ENCODE assay signal across 9 mouse cellular contexts in the genomic region with DNA sequence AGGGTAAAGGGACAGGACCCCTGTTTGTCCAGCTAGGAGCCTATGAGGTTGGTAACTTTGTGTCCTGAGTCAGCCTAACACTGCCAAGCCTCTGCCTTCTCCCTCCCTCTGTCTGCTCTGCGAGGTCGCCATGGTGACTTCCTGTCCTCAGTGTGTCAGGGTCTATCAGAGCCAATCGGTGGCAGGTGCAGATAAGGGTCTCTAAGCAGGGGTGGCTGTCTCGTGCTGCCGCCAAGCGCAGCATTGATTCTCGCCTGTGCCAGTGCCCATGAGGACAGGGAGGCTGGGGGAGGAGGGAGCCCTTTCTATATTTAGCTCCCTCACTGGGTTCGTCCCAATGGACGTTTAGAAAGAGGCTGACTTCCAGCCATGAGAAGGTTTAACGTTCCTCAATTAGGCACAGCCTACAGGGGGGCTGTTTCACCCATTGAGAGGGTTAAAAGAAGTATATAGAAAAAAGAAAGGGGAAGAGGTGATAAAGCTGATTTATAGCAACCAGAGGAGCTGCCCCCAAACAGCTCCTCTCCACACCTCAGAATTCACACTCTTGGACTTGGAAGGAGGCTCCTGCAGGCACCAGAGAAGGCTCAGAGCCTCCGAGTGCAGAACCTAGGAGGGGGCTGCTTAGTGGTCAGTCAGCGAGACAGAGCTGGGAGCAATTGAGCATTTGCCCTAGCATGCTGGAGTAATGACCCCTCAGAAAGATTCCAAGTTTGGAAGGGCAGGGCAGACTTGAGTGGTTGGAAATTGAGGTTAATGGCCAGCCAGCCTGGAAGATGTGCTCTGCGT.
DNase-seq lines count a peak whose midpoint lies in the region; ATAC-seq and TF ChIP-seq lines count a peak whose summit lies in the region.
"Had no signal": no experiment of that assay in that cellular context is flagged by ENCODE, and none has a peak within 500 bp of the region (broad histone marks: within the 10 kb centered on the region; RNA-seq: fewer than 3 reads in every experiment).

No protein-coding gene starts in this region.

- no peaks in the 10 kb centered on the region for H3K36me3 ChIP-seq in embryonic facial prominence, embryonic 11.5 days (replicated peaks; ENCODE audit: control insufficient read depth, insufficient read depth, low read depth, low read length)
- no peaks in the 10 kb centered on the region for H3K36me3 ChIP-seq in embryonic facial prominence, embryonic 10.5 days (replicated peaks)
- H3K36me3 ChIP-seq in hindbrain, postnatal 0 days (ENCODE audit: insufficient read depth, low read length): no peaks in the 10 kb centered on the region

- DNase-seq in embryonic facial prominence, embryonic 11.5 days (ENCODE audit: low spot score): no peak
- no peak for DNase-seq in embryonic facial prominence, embryonic 10.5 days (ENCODE audit: low spot score)
- peak; percentile 85 for DNase-seq in brain, embryonic 14.5 days (ENCODE audit: low read depth)
- peak; percentile 97 for DNase-seq in heart, adult 11 months
- DNase-seq in hindbrain, postnatal 0 days (ENCODE audit: low spot score): peak; percentile 78
- peak; percentile 38 for DNase-seq in thymus, postnatal 25 days
- DNase-seq in layer of hippocampus, postnatal 36 days: no peak
- DNase-seq in gastrocnemius, postnatal 36 days: no peak

- no peak overlapping the region for H3K4me3 ChIP-seq in embryonic facial prominence, embryonic 11.5 days (ENCODE audit: low read depth, low read length)
- H3K4me3 ChIP-seq in embryonic facial prominence, embryonic 10.5 days: no peak overlapping the region
- H3K4me3 ChIP-seq in hindbrain, postnatal 0 days (ENCODE audit: low read length): no peak overlapping the region

- H3K9me3 ChIP-seq in embryonic facial prominence, embryonic 11.5 days (replicated peaks; ENCODE audit: control insufficient read depth, low read length): no peaks in the 10 kb centered on the region
- H3K9me3 ChIP-seq in embryonic facial prominence, embryonic 10.5 days: no peaks in the 10 kb centered on the region
- no peaks in the 10 kb centered on the region for H3K9me3 ChIP-seq in hindbrain, postnatal 0 days (ENCODE audit: low read length)

- 27% methylated on average over 13 of the region's 13 CpGs for WGBS in embryonic facial prominence, embryonic 11.5 days
- WGBS in embryonic facial prominence, embryonic 10.5 days: 33% methylated on average over 13 of the region's 13 CpGs
- WGBS in hindbrain, postnatal 0 days: 14% methylated on average over 13 of the region's 13 CpGs

- ATAC-seq in embryonic facial prominence, embryonic 11.5 days (replicated peaks; ENCODE audit: insufficient number of reproducible peaks, low FRiP score, low TSS enrichment, low read depth): peak; percentile 60; the same call in 1 of the 2 replicates
- ATAC-seq in hindbrain, postnatal 0 days: peak; percentile 92

- intact Hi-C loops in gastrocnemius, postnatal 36 days (cut with DNase I): no loop called here

- H3K27me3 ChIP-seq in embryonic facial prominence, embryonic 11.5 days (ENCODE audit: control insufficient read depth, insufficient read depth, low read length): no peaks in the 10 kb centered on the region
- no peaks in the 10 kb centered on the region for H3K27me3 ChIP-seq in embryonic facial prominence, embryonic 10.5 days (replicated peaks; ENCODE audit: low read depth, poor library complexity, severe bottlenecking)
- no peaks in the 10 kb centered on the region for H3K27me3 ChIP-seq in hindbrain, postnatal 0 days (ENCODE audit: insufficient read depth, low read length)

- no peak overlapping the region for H3K4me2 ChIP-seq in embryonic facial prominence, embryonic 11.5 days (ENCODE audit: low read depth, low read length)
- peak overlapping the region; percentile 36 for H3K4me2 ChIP-seq in hindbrain, postnatal 0 days (ENCODE audit: low read depth, low read length)

- no peak for TF ChIP-seq CTCF in brain, embryonic 14.5 days (IDR thresholded peaks at IDR 0.05; ENCODE audit: borderline replicate concordance, extremely low read depth, insufficient read depth, insufficient read length)
- TF ChIP-seq CTCF in hindbrain, postnatal 0 days (IDR thresholded peaks at IDR 0.05; ENCODE audit: low read depth): 0 out of 2 replicates have a peak, but pooled peaks have one; percentile 4

- no peaks in the 10 kb centered on the region for H3K4me1 ChIP-seq in embryonic facial prominence, embryonic 11.5 days (ENCODE audit: control insufficient read depth, insufficient read depth, low read length)
- peaks cover 16% of the 10 kb centered on the region for H3K4me1 ChIP-seq in embryonic facial prominence, embryonic 10.5 days
- H3K4me1 ChIP-seq in hindbrain, postnatal 0 days (ENCODE audit: insufficient read depth, low read length): peaks cover 23% of the 10 kb centered on the region

- no peak overlapping the region for H3K9ac ChIP-seq in embryonic facial prominence, embryonic 11.5 days (replicated peaks; ENCODE audit: low read length)
- H3K9ac ChIP-seq in hindbrain, postnatal 0 days (replicated peaks; ENCODE audit: low read length): no peak overlapping the region
- H3K9ac ChIP-seq: liver, embryonic 14.5 days had no signal

- no peak overlapping the region for H3K27ac ChIP-seq in embryonic facial prominence, embryonic 11.5 days (replicated peaks; ENCODE audit: low read depth, low read length)
- H3K27ac ChIP-seq in embryonic facial prominence, embryonic 10.5 days (replicated peaks): no peak overlapping the region
- H3K27ac ChIP-seq in hindbrain, postnatal 0 days: peak overlapping the region; percentile 28; the same call in 1 of the 2 replicates
- H3K27ac ChIP-seq: liver, embryonic 14.5 days had no signal

- no peak for TF ChIP-seq POLR2A in brain, embryonic 14.5 days (IDR thresholded peaks at IDR 0.05; ENCODE audit: borderline replicate concordance, extremely low read depth, insufficient read depth, insufficient read length, poor library complexity, severe bottlenecking)

Comparison
In these comparisons a context has a peak if more than half of its experiments do, and no peak if none do; other contexts are left out.
1. DNase-seq: peak in brain, embryonic 14.5 days (single experiment), heart, adult 11 months (single experiment), hindbrain, postnatal 0 days (single experiment) and thymus, postnatal 25 days (single experiment); none in embryonic facial prominence, embryonic 11.5 days (single experiment), embryonic facial prominence, embryonic 10.5 days (single experiment), layer of hippocampus, postnatal 36 days (0 of 2) and gastrocnemius, postnatal 36 days (0 of 2).